Mouse (Mus musculus): ENCODE results near the gene Cdca8.

The Cdca8 gene

DNA sequence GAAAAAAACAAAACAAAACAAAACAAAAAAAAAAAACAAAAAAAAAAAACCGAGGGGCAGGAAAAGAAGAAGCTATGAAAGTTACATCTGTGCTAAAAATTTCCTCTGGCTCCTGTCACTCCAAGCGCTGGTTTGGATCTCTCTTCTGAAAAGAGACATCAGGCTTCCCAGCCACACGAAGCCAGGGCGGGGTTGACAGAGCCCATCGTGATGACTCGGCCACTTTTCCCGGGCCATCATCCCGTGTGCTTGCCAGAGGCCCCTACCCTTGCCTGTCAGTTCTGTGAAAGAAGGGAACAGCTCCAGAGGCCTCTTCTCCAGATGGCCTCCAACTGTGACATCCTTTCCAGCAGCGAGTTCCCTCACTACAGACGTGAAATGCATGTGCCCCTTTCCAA is 11.9 kb upstream of the Cdca8 start:
- DNase-seq: peak; percentile 53

DNA sequence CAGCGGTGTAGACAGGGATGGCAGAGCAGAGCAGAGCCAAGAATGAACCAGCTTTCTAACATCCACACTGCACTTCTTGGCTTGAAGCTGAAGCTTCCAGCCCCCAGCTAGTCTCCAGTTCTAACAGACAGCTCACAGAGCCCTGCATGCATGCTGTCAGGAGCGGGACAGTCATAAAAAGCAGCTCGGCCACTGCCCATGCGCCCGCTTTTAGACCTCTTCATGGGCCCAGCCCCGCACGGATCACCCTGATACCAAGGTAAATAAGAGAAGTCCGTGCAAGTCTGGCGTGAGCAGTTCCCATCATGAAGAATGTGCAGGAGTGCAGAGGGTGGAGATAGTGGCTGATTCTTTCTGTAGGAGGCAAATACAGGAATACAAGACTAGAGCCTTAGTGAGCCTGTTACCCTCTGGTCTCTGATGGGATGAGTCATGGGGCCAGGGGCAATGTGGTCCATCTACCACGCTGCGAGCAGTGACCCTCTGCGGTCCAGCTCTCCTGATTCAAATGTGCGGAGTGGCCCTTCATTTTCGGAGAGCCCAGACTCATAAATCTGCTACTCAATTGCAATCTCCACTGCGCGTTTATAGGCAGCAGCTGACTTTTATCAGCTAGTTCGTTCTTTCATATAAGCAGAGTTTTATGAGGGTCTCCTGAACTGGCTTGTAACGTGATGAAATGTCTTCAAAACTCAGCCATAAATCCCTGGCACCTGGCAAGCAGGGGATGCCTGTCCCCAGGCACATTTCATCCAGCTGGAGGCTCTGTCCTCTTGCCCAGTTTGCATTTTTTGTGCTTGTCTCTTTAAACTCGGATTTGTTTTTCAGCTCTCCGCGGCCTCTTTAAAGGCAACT is 11.3 kb upstream of the Cdca8 start:
- peak; percentile 52 for DNase-seq

DNA sequence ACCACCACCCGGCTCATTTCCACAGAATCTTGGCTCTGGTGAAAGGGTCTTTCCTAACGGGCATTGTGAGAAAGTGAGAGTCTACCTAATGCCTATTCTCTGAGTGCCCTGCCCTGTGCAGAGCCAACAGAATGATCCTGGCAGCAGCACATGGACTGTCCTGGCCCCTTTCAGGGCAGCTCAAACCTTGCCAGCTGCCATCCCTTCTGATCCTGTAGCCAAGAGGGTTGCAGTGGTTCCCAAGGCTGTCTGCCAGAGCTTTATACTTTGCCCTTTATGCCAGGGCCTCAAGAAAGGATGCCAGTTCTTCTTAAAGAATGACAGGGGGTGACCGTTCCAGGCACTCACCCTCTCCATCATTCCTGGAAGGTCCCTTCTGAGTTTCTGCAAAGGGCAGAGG is 10.4 kb upstream of the Cdca8 start:
- no peak for DNase-seq

DNA sequence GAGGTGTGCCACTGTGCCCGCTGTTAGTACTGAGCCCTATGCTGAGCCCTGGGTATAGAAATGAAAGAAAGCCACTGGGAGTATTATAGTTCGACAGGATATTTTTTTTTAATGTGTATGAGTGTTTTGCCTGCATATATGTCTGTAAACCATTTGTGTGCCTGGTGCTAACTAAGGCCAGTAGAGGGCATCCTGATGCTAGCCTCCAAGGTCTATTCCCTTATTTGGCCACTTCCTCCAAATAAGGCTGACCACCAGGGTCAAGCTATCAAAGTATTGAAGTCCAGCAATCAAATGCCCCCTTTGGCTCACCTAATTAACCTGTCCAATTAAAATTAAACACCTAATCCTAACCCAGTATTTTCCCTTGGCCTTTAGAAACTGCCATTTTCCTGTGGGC is 5.8 kb upstream of the Cdca8 start:
- peak; percentile 25 for DNase-seq

DNA sequence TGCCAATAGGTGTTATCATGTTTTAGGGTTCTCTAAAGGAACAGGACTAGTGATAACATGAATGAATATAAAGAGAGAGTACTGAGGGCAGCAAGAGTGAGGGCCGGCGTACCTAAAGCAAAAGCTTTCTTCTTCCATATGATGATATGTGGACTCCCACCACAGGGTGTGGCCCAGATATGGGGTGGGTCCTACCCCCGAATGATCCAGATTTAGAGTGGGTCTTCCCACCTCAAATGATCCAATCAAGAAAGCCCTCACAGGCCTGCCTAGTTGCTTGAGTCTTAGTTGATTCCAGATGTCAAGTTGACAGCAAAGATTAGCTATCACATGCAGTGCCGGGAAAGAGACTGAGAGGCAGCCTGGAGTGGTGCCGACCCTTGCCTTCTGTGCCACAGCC is 4.7 kb upstream of the Cdca8 start:
- no peak for DNase-seq

DNA sequence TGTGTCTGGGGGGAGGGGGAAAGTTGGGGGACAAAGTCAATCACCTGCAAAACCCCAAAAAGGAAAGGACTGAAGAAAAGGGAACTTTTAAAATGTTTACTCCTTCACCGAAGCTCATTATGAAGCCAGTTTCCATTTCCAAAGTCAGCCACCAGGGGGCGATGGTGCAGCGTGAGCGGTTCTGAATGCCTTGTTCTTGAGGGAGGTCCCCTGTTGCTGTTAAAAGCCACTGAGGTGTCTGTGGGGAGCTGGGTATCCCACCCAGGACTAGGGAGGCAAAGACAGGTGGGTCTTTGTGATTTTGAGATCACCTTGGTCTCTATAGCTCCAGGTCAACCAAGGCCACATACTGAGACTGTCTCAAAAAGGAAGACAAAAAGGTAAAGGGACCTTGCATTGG is 3.9 kb upstream of the Cdca8 start:
- peak; percentile 84 for DNase-seq

DNA sequence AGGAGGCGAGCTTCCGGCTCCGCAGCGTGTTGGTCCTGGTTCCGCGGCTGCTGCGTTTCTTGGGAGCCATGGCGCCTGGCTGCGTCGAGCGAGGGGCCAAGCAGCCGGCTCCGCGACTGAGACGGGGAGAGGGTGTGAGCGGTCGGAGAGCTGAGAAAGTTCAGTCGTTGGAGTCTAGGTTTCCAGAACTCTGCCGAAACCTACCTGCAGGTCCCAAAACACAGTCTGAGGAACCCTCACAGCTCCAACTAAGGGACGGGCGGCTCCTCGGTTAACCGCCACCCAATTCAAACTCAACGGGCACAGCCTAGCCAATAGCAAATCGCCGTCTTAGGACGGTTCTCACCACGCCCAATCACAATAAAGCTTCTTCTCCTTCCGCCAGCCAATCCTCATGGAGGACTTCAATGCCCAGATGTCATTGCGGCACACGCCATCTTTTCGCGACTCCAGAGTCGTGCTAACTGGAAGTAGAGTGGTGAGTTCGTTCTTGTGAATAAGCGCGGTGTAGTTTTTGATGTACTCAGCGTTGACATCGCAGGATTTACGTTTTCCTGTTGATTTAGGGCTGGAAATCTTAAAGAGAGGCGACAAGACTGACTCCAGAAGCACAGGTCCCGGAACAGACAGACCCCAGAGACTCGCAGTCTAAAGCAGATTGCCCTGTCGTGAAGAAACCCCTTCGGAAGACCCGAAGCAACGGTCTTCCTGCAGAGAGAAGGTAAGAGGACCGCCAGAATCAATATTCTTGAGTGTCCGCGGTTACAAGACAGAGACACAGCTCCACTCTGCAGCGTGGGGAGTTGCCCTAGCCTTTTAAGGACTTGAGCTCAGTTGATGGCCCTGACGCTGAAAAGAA is 2.3 kb downstream of the Cdca8 start, which contains the start of gene 9930104L06Rik:
TSS of gene 9930104L06Rik (plus strand) at position 436 of the 859 bp plus-strand sequence.
- peak; percentile 97 for DNase-seq

DNA sequence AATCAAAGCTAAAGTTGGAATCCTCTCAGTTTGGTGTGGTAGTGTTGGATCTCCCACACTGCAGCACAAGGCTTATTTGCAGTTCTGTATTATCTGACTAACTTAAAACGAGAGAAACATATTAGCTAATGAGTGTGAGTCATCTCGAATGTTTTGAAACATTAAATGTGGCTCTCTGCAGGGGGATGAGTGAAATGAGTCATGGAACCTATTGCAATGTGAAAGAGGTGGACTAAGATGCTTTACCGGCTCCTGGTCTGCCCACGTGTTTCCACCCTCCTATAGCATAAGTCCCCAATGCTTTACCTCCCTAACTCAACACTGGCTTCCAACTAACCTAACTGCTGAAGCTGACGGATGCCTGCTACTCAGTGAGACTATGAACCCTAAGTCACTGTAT is 11.0 kb downstream of the Cdca8 start:
- no peak for DNase-seq

DNA sequence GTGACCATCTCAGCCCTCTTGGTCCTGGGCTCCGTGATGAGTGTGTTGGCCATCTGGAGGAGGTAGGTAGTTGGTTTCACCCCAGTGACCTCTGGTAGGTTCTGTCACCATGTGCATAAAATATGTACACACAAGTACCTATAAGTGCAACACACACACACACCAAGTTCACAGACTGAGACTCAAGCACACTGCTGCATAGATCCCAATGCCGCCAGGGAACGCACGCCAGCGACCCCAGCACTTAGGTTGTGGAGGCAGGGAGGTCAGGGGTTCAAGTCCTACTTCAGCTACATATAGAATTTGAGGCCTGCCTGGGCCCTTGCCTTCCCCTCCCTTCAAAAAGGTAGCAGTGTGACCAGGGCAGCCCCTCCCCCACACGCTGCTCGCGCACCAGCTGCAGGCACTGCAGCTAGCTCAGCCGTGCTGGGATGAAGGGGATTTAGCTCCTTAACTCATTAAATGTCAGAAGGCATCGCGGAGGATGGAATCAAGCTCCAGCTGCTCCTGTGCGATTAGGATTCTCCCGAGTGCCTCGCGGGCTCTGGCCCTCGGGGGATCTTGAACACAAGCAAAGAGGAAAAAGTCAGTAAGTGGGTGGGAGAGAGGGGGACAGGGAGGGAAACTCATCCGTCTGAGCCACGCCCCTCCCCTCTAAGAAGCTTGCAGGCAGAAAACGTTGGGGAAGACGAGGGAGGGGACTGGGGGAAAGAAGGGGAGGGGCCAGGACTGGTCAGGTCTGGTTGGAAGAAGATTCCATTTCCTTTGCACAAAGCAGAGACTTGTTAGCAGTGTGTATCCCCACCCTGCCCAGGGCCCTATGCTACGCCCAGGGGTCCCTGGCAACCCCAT is 32.9 kb downstream of the Cdca8 start:
- no peak for DNase-seq

DNA sequence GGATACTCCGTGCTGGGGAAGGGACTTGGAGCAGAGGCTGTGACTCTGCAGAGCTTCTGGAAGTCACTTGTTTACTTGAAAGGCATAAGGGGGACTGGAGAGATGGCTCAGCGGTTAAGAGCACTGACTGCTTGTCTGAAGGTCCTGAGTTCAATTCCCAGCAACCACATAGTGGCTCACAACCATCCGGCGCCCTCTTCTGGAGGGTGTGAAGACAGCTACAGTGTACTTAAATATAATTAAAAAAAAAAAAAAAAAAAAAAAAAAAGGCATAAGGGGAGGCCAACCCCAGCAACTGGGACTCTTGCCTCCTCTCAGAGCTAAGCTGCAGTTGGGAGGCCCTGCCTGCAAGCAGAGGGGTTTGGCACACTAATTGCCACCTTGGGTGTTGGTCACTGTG is 33.7 kb downstream of the Cdca8 start:
- no peak for DNase-seq

DNA sequence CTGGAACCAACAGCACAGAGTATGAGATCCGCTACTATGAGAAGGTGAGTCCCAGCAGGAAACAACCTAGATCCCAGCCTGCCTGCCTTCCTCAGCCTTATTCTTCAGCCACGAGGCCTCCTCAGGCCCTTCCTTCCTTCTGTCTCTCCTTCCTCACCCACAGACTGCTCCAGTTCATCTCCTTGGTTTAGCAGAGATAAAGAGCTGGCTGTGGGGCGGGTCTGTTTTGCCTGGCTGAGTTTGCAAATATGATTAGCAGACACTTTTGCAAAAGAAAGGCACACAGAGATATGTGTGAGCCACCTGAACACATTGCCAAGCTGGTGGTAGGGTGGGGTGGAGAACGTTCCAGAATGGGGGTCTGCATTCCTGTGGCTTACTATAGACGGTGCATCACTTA is 39.2 kb downstream of the Cdca8 start:
- no peak for DNase-seq

DNA sequence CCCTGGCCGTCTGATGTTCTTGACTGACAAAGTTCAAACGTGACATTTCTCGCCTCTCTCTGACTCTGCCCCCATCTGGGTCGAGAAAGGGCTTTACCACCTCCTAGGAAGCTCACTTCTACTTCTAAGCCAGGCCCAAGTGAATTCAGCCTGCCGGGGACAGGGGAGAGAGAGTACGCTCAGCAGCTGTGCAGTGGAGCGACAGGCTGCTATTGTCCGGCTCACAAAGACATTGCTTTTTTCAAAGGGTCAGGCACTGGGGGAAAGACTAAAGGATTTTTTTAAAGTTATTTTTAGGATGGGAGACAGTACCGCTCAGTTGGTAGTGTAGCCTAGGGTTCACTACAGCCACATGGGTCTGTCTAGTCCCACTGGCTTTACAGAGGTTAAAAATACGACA is 40.7 kb downstream of the Cdca8 start:
- no peak for DNase-seq

DNA sequence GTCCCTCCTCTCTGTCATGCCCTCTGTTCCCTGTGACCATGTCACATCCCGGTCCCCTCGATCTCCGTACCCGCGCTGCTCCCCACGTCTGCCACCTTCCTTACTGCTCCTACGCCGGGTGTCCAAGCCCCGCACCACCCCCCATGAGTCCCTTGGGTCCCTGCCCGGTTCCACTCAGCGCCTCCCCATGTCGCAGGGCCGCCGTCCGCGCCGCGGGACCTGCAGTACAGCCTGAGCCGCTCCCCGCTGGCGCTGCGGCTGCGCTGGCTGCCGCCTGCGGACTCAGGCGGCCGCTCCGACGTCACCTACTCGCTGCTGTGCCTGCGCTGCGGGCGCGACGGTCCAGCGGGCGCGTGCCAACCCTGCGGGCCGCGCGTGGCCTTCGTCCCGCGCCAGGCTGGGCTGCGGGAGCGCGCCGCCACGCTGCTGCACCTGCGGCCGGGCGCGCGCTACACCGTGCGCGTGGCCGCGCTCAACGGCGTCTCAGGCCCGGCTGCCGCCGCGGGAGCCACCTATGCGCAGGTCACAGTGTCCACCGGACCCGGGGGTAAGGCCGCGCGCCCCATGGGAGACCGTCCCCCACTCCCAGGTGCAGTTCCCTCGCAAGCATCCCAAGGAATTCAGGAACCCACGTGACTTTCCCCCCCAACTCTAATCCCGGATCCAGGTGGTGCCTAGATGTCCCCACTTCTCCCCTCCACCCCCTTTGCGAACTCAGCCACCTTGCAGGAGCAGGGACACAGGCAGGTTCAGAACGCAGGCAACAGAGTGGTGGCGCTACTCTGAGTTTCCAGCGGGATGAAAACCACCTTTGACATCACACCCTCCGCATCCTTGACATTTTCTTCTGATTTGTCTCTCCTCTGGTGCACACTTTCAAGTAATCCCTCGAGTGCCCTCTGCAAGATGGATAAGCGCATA is 44.3 kb downstream of the Cdca8 start:
- DNase-seq: no peak

DNA sequence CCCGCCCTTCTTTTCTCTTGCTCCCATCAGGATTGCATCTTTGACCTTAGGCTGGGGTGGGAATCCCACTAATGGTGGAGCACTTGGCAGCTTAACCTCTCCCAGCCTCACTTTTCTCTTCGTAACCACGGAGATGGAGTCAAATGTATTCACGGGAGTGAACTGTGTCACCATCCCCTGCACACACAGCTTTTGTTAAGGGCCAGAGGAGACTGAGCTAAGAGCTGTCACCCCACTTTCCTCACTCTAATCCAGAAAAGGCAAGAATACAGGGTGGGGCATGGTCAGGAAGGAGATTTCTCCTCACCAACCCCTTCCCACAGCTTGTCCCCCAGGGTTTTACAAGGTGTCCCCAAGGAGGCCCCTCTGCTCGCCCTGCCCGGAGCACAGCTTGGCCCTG is 45.3 kb downstream of the Cdca8 start:
- DNase-seq: no peak

DNA sequence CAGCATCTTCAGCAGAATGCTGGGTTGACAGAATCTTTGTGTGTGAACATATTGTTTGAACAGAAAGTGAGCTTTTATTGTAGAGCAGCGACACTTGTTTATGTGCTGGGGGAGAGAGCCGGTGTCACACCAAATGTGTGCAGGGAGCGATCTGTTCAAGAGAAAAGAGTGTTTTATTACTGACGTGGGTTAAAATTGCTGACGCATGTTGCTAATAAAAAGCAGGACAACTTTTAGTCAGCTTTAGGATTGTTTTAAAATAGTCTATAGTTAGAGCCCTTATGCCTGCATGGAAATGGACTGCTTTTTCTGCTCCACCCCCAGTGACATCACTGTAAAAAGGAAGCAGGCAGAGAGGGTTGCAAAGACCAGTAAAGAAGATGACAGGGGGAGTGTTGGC is 48.3 kb downstream of the Cdca8 start:
- DNase-seq: no peak

DNA sequence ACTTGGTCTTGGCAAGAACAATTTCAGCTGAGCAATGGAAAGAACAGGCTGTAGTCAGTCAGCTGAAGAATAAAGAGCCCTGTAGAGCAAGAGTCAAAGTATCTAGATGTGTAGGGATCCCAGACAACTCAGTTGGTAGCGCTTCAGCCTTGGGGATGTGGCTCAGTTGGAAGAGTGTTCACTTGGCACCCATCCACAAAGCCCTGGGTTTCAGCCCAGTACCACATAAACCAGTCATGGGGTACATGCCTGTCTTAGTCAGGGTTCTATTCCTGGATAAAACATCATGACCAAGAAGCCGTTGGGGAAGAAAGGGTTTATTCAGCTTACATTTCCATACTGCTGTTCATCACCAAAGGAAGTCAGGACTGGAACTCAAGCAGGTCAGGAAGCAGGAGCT is 49.2 kb downstream of the Cdca8 start:
- DNase-seq: no peak

DNA sequence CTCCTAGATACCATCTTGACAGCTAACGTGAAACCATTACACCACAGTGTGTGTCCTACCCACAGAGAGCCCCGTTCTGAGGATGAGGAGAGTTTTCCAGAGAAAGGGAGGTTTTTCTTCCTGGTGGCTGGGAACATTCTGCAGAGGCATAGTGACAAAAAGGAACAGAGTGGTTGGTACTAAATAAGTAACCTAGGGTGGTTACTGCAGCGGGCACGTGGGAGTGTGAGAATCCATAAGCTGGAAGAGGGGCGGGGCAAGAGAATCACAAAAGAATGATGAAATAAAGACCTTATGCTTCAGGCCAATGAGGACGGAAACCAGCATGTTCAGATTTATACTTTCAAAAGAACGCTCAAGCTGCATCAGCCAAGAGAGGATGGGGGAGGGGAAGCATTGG is 50.4 kb downstream of the Cdca8 start:
- no peak for DNase-seq

DNA sequence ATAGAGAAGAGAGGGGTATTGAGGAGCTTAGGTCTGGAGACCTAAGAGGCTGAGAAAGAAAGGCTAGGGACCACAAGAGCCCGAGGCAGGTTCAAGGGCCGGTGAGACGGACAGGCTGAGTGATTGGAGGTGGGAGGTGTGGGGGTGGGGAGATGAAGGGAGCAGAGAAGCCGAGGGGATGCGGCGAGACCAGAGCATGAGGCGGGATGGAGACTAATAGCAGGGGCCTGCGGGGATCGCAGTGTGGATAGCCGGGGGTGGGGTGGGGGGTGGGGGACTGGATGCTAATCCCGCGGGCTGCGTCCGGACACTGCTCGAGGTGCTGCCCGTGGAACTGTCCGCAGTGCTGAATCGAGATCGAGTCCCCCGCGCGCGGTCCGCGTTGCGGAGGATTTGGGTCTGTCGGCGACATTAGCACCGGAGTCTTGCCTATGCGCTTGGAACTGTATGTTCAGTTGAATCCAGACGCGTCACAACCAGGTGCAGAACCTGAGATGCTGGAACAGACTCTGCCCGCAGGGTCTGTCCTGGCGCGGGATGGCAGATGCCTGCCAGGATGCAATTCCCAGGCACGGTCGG is 56.9 kb downstream of the Cdca8 start:
- peak; percentile 55 for DNase-seq

DNA sequence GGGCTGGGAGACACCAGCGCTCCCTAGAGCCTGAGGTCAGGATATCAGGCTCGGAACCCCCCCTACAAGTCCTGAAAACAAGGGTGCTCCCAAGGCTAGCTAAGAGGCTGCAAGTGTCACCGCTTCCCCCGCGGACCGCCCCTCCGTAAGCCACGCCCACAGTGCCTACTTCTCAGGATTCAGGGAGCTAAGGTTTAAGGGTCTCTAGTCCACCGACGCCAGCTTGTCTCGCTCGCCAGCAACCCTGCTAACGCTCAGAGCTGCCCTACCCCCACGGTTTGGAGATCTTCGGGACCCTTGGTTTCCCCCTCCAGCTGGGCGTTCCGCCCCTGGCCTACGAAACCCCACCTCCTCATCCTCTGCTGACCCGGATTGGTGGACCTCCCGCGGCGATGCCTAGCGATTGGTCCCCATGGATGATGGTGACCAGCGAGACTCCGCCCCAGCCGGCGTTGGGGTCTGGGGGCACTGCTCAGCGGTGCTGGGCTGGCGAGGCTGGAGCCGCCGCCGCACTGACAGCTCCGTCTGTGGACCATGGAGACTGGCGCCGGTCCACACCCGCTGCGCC is 57.7 kb downstream of the Cdca8 start:
- DNase-seq: no peak

DNA sequence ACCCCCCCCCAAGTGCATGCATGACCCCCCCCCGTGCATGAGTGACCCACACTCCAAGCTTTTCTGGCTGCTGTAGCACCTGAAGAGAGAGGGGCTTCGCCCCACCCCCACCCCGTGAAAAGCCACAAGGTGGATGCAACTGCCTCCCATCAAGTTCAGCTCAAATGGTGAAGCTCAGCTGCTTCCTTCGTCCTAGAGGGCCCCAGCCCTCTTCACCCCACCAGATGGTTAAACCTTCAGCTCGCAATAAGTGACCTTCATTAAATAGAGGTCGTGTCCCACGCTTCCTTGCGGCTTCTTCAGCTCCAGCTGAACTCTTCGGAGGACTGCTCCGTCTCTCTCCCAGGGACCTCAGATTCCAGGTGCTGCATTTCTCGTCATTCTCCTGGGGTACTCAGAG is 58.5 kb downstream of the Cdca8 start, which contains the start of gene Epha10:
TSS of gene Epha10 (plus strand) at position 301 of the 400 bp plus-strand sequence.
- no peak for DNase-seq

DNA sequence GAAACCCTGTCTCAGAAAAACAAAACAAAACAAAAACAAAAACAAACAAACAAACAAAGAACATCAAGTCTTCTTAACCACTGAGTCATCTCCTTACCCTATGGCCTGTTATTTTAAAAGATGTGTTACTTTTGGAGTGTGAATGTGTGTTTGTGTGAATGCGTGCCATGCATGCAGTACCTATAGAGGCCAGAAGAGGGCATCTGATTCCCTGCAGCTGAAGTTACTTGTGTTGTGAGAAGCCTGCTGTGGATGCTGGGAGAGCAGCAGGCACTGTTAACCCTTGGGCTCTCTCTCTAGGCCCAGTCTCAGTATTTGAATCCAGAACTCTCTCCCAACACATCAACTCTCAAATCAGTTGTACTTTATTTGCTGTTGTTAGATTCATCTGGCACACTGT is 66.4 kb downstream of the Cdca8 start:
- no peak for DNase-seq
